Mouse (Mus musculus): ENCODE measurements around the gene Rnf186. TPM values are rescaled to one million over a fixed set of nuclear protein-coding genes. Genes with fewer than 3 reads are reported as not detected.

Gene Rnf186
- polyA plus RNA-seq, 1 experiment from 2014 or later = 24.8 TPM

- WGBS = 64% methylated on average over 3 of the region's 3 CpGs
- no peaks in the 10 kb centered on the region for H3K27me3 ChIP-seq (ENCODE audit: control insufficient read depth, insufficient read depth, low read length)
- H3K9me3 ChIP-seq (ENCODE audit: control insufficient read depth, low read length) = no peaks in the 10 kb centered on the region
- no peak overlapping the region for H3K9ac ChIP-seq (ENCODE audit: low read length)
- 0 out of 2 replicates have a peak overlapping the region, but pooled peaks have one; percentile 25 for H3K27ac ChIP-seq (replicated peaks)
- H3K4me3 ChIP-seq (ENCODE audit: low read depth, low read length) = no peak overlapping the region
- H3K4me2 ChIP-seq (replicated peaks; ENCODE audit: low read depth) = no peak overlapping the region
- H3K36me3 ChIP-seq (ENCODE audit: control insufficient read depth, insufficient read depth, low read length) = no peaks in the 10 kb centered on the region
- no peak for TF ChIP-seq CTCF (IDR thresholded peaks at IDR 0.05; ENCODE audit: low read depth)
- no peak for TF ChIP-seq EP300 (optimal IDR thresholded peaks at IDR 0.05)
- no peaks in the 10 kb centered on the region for H3K4me1 ChIP-seq (replicated peaks; ENCODE audit: control insufficient read depth, insufficient read depth)
- ATAC-seq (ENCODE audit: low FRiP score, low TSS enrichment) (peak; percentile 27; the same call in 1 of the 2 replicates), DNase-seq (ENCODE audit: low spot score) (peak; percentile 41)
These were observed 40.4 kb downstream of the Rnf186 start for GRCm38 (mm10) chr4:139007353-139007752.

DNA sequence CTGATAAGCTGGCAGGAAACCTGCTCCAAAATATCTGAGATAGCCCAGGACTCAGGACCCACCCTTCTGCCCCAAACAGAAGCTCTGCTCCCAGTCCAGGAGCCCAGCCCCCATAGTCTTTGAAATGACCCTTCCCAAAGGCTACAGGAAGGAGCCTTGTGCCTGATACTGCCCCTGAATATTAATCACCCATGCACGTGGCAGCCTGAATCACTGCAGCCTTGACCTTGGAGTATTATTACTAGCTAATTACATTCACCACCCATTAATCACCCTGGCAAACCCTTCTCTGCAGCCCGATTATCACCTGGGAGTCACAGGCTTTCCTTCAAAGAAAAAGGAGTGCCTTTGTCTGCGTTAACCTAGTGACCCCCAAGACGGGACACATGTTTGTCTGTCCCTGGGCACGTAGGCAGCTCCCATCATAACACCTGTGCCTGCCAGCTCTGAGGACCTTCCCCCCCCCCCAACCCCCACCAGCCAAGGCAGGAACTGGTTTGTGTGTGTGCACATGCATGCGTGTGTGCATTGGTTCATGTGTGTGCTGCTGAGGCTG, 41.1 kb downstream of the Rnf186 start:
- Histone ChIP-seq H3K9ac (ENCODE audit: low read length) (no peak overlapping the region), H3K4me3 (ENCODE audit: low read depth, low read length) (no peak overlapping the region), H3K4me1 (replicated peaks; ENCODE audit: control insufficient read depth, insufficient read depth) (no peaks in the 10 kb centered on the region), H3K9me3 (ENCODE audit: control insufficient read depth, low read length) (no peaks in the 10 kb centered on the region), H3K27me3 (ENCODE audit: control insufficient read depth, insufficient read depth, low read length) (no peaks in the 10 kb centered on the region), H3K27ac (replicated peaks) (peak overlapping the region; percentile 78), H3K4me2 (replicated peaks; ENCODE audit: low read depth) (no peak overlapping the region), H3K36me3 (ENCODE audit: control insufficient read depth, insufficient read depth, low read length) (no peaks in the 10 kb centered on the region)
- 21% methylated on average over 6 of the region's 6 CpGs for WGBS
- DNase-seq (ENCODE audit: low spot score) (peak; percentile 69), ATAC-seq (ENCODE audit: low FRiP score, low TSS enrichment) (peak; percentile 76)
- no peak for TF ChIP-seq EP300 (optimal IDR thresholded peaks at IDR 0.05)
- no peak for TF ChIP-seq CTCF (IDR thresholded peaks at IDR 0.05; ENCODE audit: low read depth)

- ATAC-seq (ENCODE audit: low FRiP score, low TSS enrichment) (peak; percentile 50), DNase-seq (ENCODE audit: low spot score) (peak; percentile 75)
- Histone ChIP-seq H3K27ac (replicated peaks) (peak overlapping the region; percentile 69), H3K4me1 (replicated peaks; ENCODE audit: control insufficient read depth, insufficient read depth) (no peaks in the 10 kb centered on the region), H3K4me3 (ENCODE audit: low read depth, low read length) (no peak overlapping the region), H3K9ac (ENCODE audit: low read length) (no peak overlapping the region), H3K9me3 (ENCODE audit: control insufficient read depth, low read length) (no peaks in the 10 kb centered on the region), H3K4me2 (replicated peaks; ENCODE audit: low read depth) (no peak overlapping the region), H3K27me3 (ENCODE audit: control insufficient read depth, insufficient read depth, low read length) (no peaks in the 10 kb centered on the region), H3K36me3 (ENCODE audit: control insufficient read depth, insufficient read depth, low read length) (no peaks in the 10 kb centered on the region)
- 61% methylated on average over 13 of the region's 13 CpGs for WGBS
- TF ChIP-seq EP300 (optimal IDR thresholded peaks at IDR 0.05) (peak; percentile 38), CTCF (IDR thresholded peaks at IDR 0.05; ENCODE audit: low read depth) (no peak)
These were observed 44.3 kb downstream of the Rnf186 start for GRCm38 (mm10) chr4:139011201-139011702.

GRCm38 (mm10) chr4:139013281-139013680, 46.4 kb downstream of the Rnf186 start:
- no peaks in the 10 kb centered on the region for H3K9me3 ChIP-seq (ENCODE audit: control insufficient read depth, low read length)
- no peak overlapping the region for H3K9ac ChIP-seq (ENCODE audit: low read length)
- ATAC-seq (ENCODE audit: low FRiP score, low TSS enrichment) = no peak
- no peak overlapping the region for H3K4me3 ChIP-seq (ENCODE audit: low read depth, low read length)
- H3K36me3 ChIP-seq (ENCODE audit: control insufficient read depth, insufficient read depth, low read length) = no peaks in the 10 kb centered on the region
- WGBS = 78% methylated on average over 11 of the region's 11 CpGs
- DNase-seq (ENCODE audit: low spot score) = no peak
- no peak overlapping the region for H3K4me2 ChIP-seq (replicated peaks; ENCODE audit: low read depth)
- TF ChIP-seq CTCF (IDR thresholded peaks at IDR 0.05; ENCODE audit: low read depth) = no peak
- no peak for TF ChIP-seq EP300 (optimal IDR thresholded peaks at IDR 0.05)
- no peaks in the 10 kb centered on the region for H3K4me1 ChIP-seq (replicated peaks; ENCODE audit: control insufficient read depth, insufficient read depth)
- H3K27ac ChIP-seq (replicated peaks) = no peak overlapping the region
- H3K27me3 ChIP-seq (ENCODE audit: control insufficient read depth, insufficient read depth, low read length) = no peaks in the 10 kb centered on the region

- no peaks in the 10 kb centered on the region for H3K4me1 ChIP-seq (replicated peaks; ENCODE audit: control insufficient read depth, insufficient read depth)
- H3K9ac ChIP-seq (ENCODE audit: low read length) = no peak overlapping the region
- no peak overlapping the region for H3K4me3 ChIP-seq (ENCODE audit: low read depth, low read length)
- WGBS = 82% methylated on average over 6 of the region's 6 CpGs
- no peaks in the 10 kb centered on the region for H3K9me3 ChIP-seq (ENCODE audit: control insufficient read depth, low read length)
- ATAC-seq (ENCODE audit: low FRiP score, low TSS enrichment) (no peak), DNase-seq (ENCODE audit: low spot score) (no peak)
- H3K27me3 ChIP-seq (ENCODE audit: control insufficient read depth, insufficient read depth, low read length) = no peaks in the 10 kb centered on the region
- TF ChIP-seq EP300 (optimal IDR thresholded peaks at IDR 0.05) (no peak), CTCF (IDR thresholded peaks at IDR 0.05; ENCODE audit: low read depth) (peak; percentile 62)
- H3K27ac ChIP-seq (replicated peaks) = no peak overlapping the region
- no peak overlapping the region for H3K4me2 ChIP-seq (replicated peaks; ENCODE audit: low read depth)
- no peaks in the 10 kb centered on the region for H3K36me3 ChIP-seq (ENCODE audit: control insufficient read depth, insufficient read depth, low read length)
These were observed 47.9 kb downstream of the Rnf186 start for GRCm38 (mm10) chr4:139014793-139015192.

Other genes starting within 250 kb of the Rnf186 start
- gene Pla2g2c, start 242.3 kb upstream of the Rnf186 start, polyA plus RNA-seq (2015; fragmentation: Nextera tagmentation; extraction: Ambion mirVana) = 0.30 and 0.31 TPM in 2 replicates
- gene Ubxn10, start 229.9 kb upstream of the Rnf186 start, polyA plus RNA-seq (2015; fragmentation: Nextera tagmentation; extraction: Ambion mirVana) = 0.64 and 0.81 TPM in 2 replicates
- 8.2 and 8.7 TPM in 2 replicates for gene Pla2g2f, start 209.5 kb upstream of the Rnf186 start, polyA plus RNA-seq (2015; fragmentation: Nextera tagmentation; extraction: Ambion mirVana)
- 0.21 and 0.27 TPM in 2 replicates for gene Pla2g2d, start 191.4 kb upstream of the Rnf186 start, polyA plus RNA-seq (2015; fragmentation: Nextera tagmentation; extraction: Ambion mirVana)
- 0.28 and 0.34 TPM in 2 replicates for gene Pla2g5, start 103.6 kb upstream of the Rnf186 start, polyA plus RNA-seq (2015; fragmentation: Nextera tagmentation; extraction: Ambion mirVana)
- not detected in 2 replicates for gene Gm13030, start 93.1 kb upstream of the Rnf186 start, polyA plus RNA-seq (2015; fragmentation: Nextera tagmentation; extraction: Ambion mirVana)
- gene Pla2g2e, start 89.2 kb upstream of the Rnf186 start, polyA plus RNA-seq (2015; fragmentation: Nextera tagmentation; extraction: Ambion mirVana) = 0.22 TPM in 1 of 2 replicates, not detected in the other
- 2.4 and 2.6 TPM in 2 replicates for gene Otud3, start 53.2 kb upstream of the Rnf186 start, polyA plus RNA-seq (2015; fragmentation: Nextera tagmentation; extraction: Ambion mirVana)
- 10.3 and 10.8 TPM in 2 replicates for gene Tmco4, start 5.8 kb downstream of the Rnf186 start, polyA plus RNA-seq (2015; fragmentation: Nextera tagmentation; extraction: Ambion mirVana)
- gene Htr6, start 108.5 kb downstream of the Rnf186 start, polyA plus RNA-seq (2015; fragmentation: Nextera tagmentation; extraction: Ambion mirVana) = 0.05 TPM in 1 of 2 replicates, not detected in the other
- 53.6 and 58.9 TPM in 2 replicates for gene Nbl1, start 125.9 kb downstream of the Rnf186 start, polyA plus RNA-seq (2015; fragmentation: Nextera tagmentation; extraction: Ambion mirVana)
- 569 and 588 TPM in 2 replicates for gene Minos1, start 164.0 kb downstream of the Rnf186 start, polyA plus RNA-seq (2015; fragmentation: Nextera tagmentation; extraction: Ambion mirVana)
- gene Capzb, start 225.8 kb downstream of the Rnf186 start, polyA plus RNA-seq (2015; fragmentation: Nextera tagmentation; extraction: Ambion mirVana) = 341 and 344 TPM in 2 replicates

Measured in stomach, postnatal 0 days (tissue).